In genomic region chr13:58163343-58163742, GRCm38 (mm10) we compare ENCODE assay signal across 26 mouse cellular contexts. TPM values are rescaled to one million over a fixed set of nuclear protein-coding genes. Genes with fewer than 3 reads are reported as not detected.
DNase-seq lines count a peak whose midpoint lies in the region; ATAC-seq and TF ChIP-seq lines count a peak whose summit lies in the region.
"Had no signal": no experiment of that assay in that cellular context is flagged by ENCODE, and none has a peak within 500 bp of the region (broad histone marks: within the 10 kb centered on the region; RNA-seq: fewer than 3 reads in every experiment).

No protein-coding gene starts in this region.

- H3K9me3 ChIP-seq in midbrain, embryonic 11.5 days (ENCODE audit: control insufficient read depth, low read length), result no peaks in the 10 kb centered on the region; the same call in 1 of the 2 replicates
- no peaks in the 10 kb centered on the region for H3K9me3 ChIP-seq in midbrain, embryonic 15.5 days
- H3K9me3 ChIP-seq in ES-E14 (ENCODE audit: control insufficient read depth, insufficient read depth, low read depth, low read length), result no peaks in the 10 kb centered on the region

- no peak overlapping the region for H3K4me2 ChIP-seq in midbrain, embryonic 11.5 days
- no peak overlapping the region for H3K4me2 ChIP-seq in midbrain, embryonic 15.5 days
- H3K4me2 ChIP-seq: embryonic facial prominence, embryonic 13.5 days; embryonic facial prominence, embryonic 15.5 days; forebrain, embryonic 12.5 days had no signal

- H3K27ac ChIP-seq in midbrain, embryonic 11.5 days (ENCODE audit: low read depth, low read length), result no peak overlapping the region
- H3K27ac ChIP-seq in midbrain, embryonic 15.5 days, result no peak overlapping the region
- 0 out of 2 replicates have a peak overlapping the region, but pooled peaks have one; percentile 21 for H3K27ac ChIP-seq in ES-E14 (ENCODE audit: insufficient read depth, low read depth, low read length, poor library complexity, severe bottlenecking)
- H3K27ac ChIP-seq: embryonic facial prominence, embryonic 13.5 days; embryonic facial prominence, embryonic 15.5 days; forebrain, embryonic 10.5 days; forebrain, embryonic 12.5 days had no signal

- no peak for ATAC-seq in midbrain, embryonic 11.5 days (ENCODE audit: low FRiP score)
- no peak for ATAC-seq in midbrain, embryonic 15.5 days (replicated peaks)
- ATAC-seq: activated CD4-positive, CD25-positive, alpha-beta regulatory T cell, adult 4 months; CD4-positive, CD25-positive, alpha-beta regulatory T cell, adult 4 months; forebrain, embryonic 14.5 days; forebrain, embryonic 16.5 days; Patski had no signal

- peak; percentile 53 for DNase-seq in midbrain, embryonic 11.5 days (ENCODE audit: low spot score, missing footprints)
- DNase-seq in ES-E14 (ENCODE audit: low read depth, low spot score), result no peak
- no peak for DNase-seq in right cerebral cortex, adult 2 months (ENCODE audit: low spot score in 2 of 2)
- no peak for DNase-seq in adrenal gland, adult 18-20 months (ENCODE audit: low spot score in 2 of 2)
- DNase-seq: adrenal gland, adult 2 months; adrenal gland, postnatal 10 days; adrenal gland, postnatal 25 days; B cell, adult 2 months; cerebellum, adult 11 months; cerebellum, adult 18-20 months; cerebellum, adult 8-10 months; cerebellum, adult 9-11 months; cerebellum, postnatal 14 days; cerebellum, postnatal 36 days; embryo, embryonic 11 days had no signal

- no peaks in the 10 kb centered on the region for H3K27me3 ChIP-seq in midbrain, embryonic 11.5 days (ENCODE audit: control insufficient read depth, insufficient read depth, low read length)
- no peaks in the 10 kb centered on the region for H3K27me3 ChIP-seq in midbrain, embryonic 15.5 days (replicated peaks)
- H3K27me3 ChIP-seq: embryonic facial prominence, embryonic 13.5 days; embryonic facial prominence, embryonic 15.5 days; forebrain, embryonic 12.5 days; Patski had no signal

- peaks cover 12% of the 10 kb centered on the region for H3K36me3 ChIP-seq in midbrain, embryonic 11.5 days (ENCODE audit: control insufficient read depth, insufficient read depth, low read length)
- H3K36me3 ChIP-seq in midbrain, embryonic 15.5 days (replicated peaks), result peaks cover 17% of the 10 kb centered on the region; the same call in 1 of the 2 replicates
- peaks cover 5% of the 10 kb centered on the region; the same call in 1 of the 2 replicates for H3K36me3 ChIP-seq in ES-E14 (ENCODE audit: control insufficient read depth, insufficient read depth, low read length, poor library complexity, severe bottlenecking)

- in situ Hi-C loops in ES-E14 (cut with MboI; ENCODE audit: low sequenced_read_pairs in 2 of 2, unreplicated experiment in 2 of 2), result no loop called here

- WGBS in midbrain, embryonic 11.5 days, result 97% methylated on average over 12 of the region's 12 CpGs
- 97% methylated on average over 12 of the region's 12 CpGs for WGBS in midbrain, embryonic 15.5 days

- H3K9ac ChIP-seq in midbrain, embryonic 11.5 days (ENCODE audit: low read length), result no peak overlapping the region
- no peak overlapping the region for H3K9ac ChIP-seq in midbrain, embryonic 15.5 days
- H3K9ac ChIP-seq in ES-E14 (ENCODE audit: insufficient read depth, low read depth, low read length, poor library complexity, severe bottlenecking), result 0 out of 2 replicates have a peak overlapping the region, but pooled peaks have one; percentile 43
- H3K9ac ChIP-seq: embryonic facial prominence, embryonic 13.5 days; embryonic facial prominence, embryonic 15.5 days; forebrain, embryonic 12.5 days had no signal

- H3K4me1 ChIP-seq in midbrain, embryonic 11.5 days (ENCODE audit: control insufficient read depth, insufficient read depth, low read length), result no peaks in the 10 kb centered on the region; the same call in 1 of the 2 replicates
- H3K4me1 ChIP-seq in midbrain, embryonic 15.5 days, result peaks cover 2% of the 10 kb centered on the region; the same call in 1 of the 2 replicates
- peaks cover 0 to 2% of the 10 kb centered on the region in 2 experiments; a peak in 2 of 4 replicates for H3K4me1 ChIP-seq in ES-E14 (ENCODE audit: control insufficient read depth in 2 of 2, insufficient read depth in 2 of 2, low read length in 2 of 2, poor library complexity in 1 of 2)

- no peak overlapping the region for H3K4me3 ChIP-seq in midbrain, embryonic 11.5 days (ENCODE audit: low read depth, low read length)
- H3K4me3 ChIP-seq in midbrain, embryonic 15.5 days, result no peak overlapping the region
- peak overlapping the region; percentile 26 to 44; a peak in 3 of 4 replicates for H3K4me3 ChIP-seq in ES-E14 (ENCODE audit: insufficient read depth in 1 of 2, low read depth in 1 of 2, low read length in 2 of 2, poor library complexity in 1 of 2, severe bottlenecking in 1 of 2)
- H3K4me3 ChIP-seq: embryonic facial prominence, embryonic 13.5 days; embryonic facial prominence, embryonic 15.5 days; erythroblast, embryonic 14.5 days; forebrain, embryonic 10.5 days; forebrain, embryonic 12.5 days had no signal

TF ChIP-seq in ES-E14, 5 proteins besides CTCF, POLR2A, EP300 and RAD21:
- TF ChIP-seq HCFC1 (IDR thresholded peaks at IDR 0.05; ENCODE audit: borderline replicate concordance, insufficient read depth, low read length) (no peak), CHD2 (IDR thresholded peaks at IDR 0.05; ENCODE audit: low read depth, low read length) (no peak), ZC3H11A (IDR thresholded peaks at IDR 0.05; ENCODE audit: borderline replicate concordance, low read depth, low read length) (no peak), MAFK (IDR thresholded peaks at IDR 0.05; ENCODE audit: insufficient read depth, low read depth, low read length) (peak; percentile 99)

RNA-seq across cellular contexts. Expression of gene Idnk, which starts 5.9 kb away (rescaled TPM):
- 59.1 and 63.1 TPM in 2 replicates for polyA plus RNA-seq in midbrain, embryonic 11.5 days (2014; fragmentation: Nextera tagmentation; extraction: Ambion mirVana)
- polyA plus RNA-seq in midbrain, embryonic 15.5 days (2015; fragmentation: Nextera tagmentation; extraction: Ambion mirVana), result 60.4 and 60.8 TPM in 2 replicates
- total RNA-seq in ES-E14 (2012; rRNA removed), result 9.6 and 11.3 TPM in 2 replicates
- total RNA-seq in adrenal gland, adult 18-20 months (2021), result 10 to 100 TPM; 59.7 to 65.5 TPM

RNA-seq across cellular contexts. Expression of gene Hnrnpa0, which starts 35.0 kb away (rescaled TPM):
- polyA plus RNA-seq in midbrain, embryonic 11.5 days (2014; fragmentation: Nextera tagmentation; extraction: Ambion mirVana), result 60.0 and 63.3 TPM in 2 replicates
- 40.5 and 48.7 TPM in 2 replicates for polyA plus RNA-seq in midbrain, embryonic 15.5 days (2015; fragmentation: Nextera tagmentation; extraction: Ambion mirVana)
- total RNA-seq in ES-E14 (2012; rRNA removed), result 84.4 and 93.8 TPM in 2 replicates
- 100 to 1,000 TPM in 1 of 2 experiments, 10 to 100 TPM in 1; 95.7 to 111 TPM for total RNA-seq in adrenal gland, adult 18-20 months (2021)

RNA-seq across cellular contexts. Expression of gene Klhl3, which starts 50.0 kb away (rescaled TPM):
- 2.6 and 3.2 TPM in 2 replicates for polyA plus RNA-seq in midbrain, embryonic 11.5 days (2014; fragmentation: Nextera tagmentation; extraction: Ambion mirVana)
- 12.7 and 14.2 TPM in 2 replicates for polyA plus RNA-seq in midbrain, embryonic 15.5 days (2015; fragmentation: Nextera tagmentation; extraction: Ambion mirVana)
- 0.63 and 0.67 TPM in 2 replicates for total RNA-seq in ES-E14 (2012; rRNA removed)
- total RNA-seq in adrenal gland, adult 18-20 months (2021), result under 1 TPM; 0.61 to 0.86 TPM
- polyA plus RNA-seq: erythroblast, embryonic 14.5 days had no signal

RNA-seq across cellular contexts. Expression of gene Ubqln1, which starts 52.1 kb away (rescaled TPM):
- 150 and 155 TPM in 2 replicates for polyA plus RNA-seq in midbrain, embryonic 11.5 days (2014; fragmentation: Nextera tagmentation; extraction: Ambion mirVana)
- polyA plus RNA-seq in midbrain, embryonic 15.5 days (2015; fragmentation: Nextera tagmentation; extraction: Ambion mirVana), result 139 and 146 TPM in 2 replicates
- 60.2 and 91.7 TPM in 2 replicates for total RNA-seq in ES-E14 (2012; rRNA removed)
- 100 to 1,000 TPM; 151 to 156 TPM for total RNA-seq in adrenal gland, adult 18-20 months (2021)

Comparison
In these comparisons a context has a peak if more than half of its experiments do, and no peak if none do; other contexts are left out.
1. H3K4me3 ChIP-seq: peak in ES-E14 (2 of 2); none in midbrain, embryonic 11.5 days (single experiment) and midbrain, embryonic 15.5 days (single experiment).